In genomic region chr11:117619581-117619980, GRCm38 (mm10) we compare ENCODE assay signal across 17 mouse cellular contexts. TPM values are rescaled to one million over a fixed set of nuclear protein-coding genes. Genes with fewer than 3 reads are reported as not detected.
DNase-seq lines count a peak whose midpoint lies in the region; ATAC-seq and TF ChIP-seq lines count a peak whose summit lies in the region.
"Had no signal": no experiment of that assay in that cellular context is flagged by ENCODE, and none has a peak within 500 bp of the region (broad histone marks: within the 10 kb centered on the region; RNA-seq: fewer than 3 reads in every experiment).

No protein-coding gene starts in this region.

- ATAC-seq in midbrain, embryonic 16.5 days = no peak
- ATAC-seq in intestine, embryonic 15.5 days = peak; percentile 57; the same call in 1 of the 2 replicates
- ATAC-seq in limb, embryonic 14.5 days (ENCODE audit: low FRiP score, low read depth) = no peak
- peak; percentile 33; the same call in 1 of the 2 replicates for ATAC-seq in stomach, embryonic 16.5 days (ENCODE audit: insufficient read depth, low FRiP score)
- ATAC-seq: forebrain, embryonic 16.5 days; liver, embryonic 12.5 days had no signal

- no peaks in the 10 kb centered on the region for H3K9me3 ChIP-seq in midbrain, embryonic 10.5 days (replicated peaks)
- H3K9me3 ChIP-seq in midbrain, embryonic 16.5 days (replicated peaks; ENCODE audit: control insufficient read depth, low read length, poor library complexity, severe bottlenecking) = no peaks in the 10 kb centered on the region
- H3K9me3 ChIP-seq in intestine, embryonic 15.5 days = no peaks in the 10 kb centered on the region
- no peaks in the 10 kb centered on the region for H3K9me3 ChIP-seq in limb, embryonic 14.5 days (ENCODE audit: control insufficient read depth, low read length)
- no peaks in the 10 kb centered on the region for H3K9me3 ChIP-seq in stomach, embryonic 16.5 days (replicated peaks; ENCODE audit: control insufficient read depth, low read length)
- H3K9me3 ChIP-seq: liver, embryonic 12.5 days; lung, embryonic 15.5 days had no signal

- H3K4me1 ChIP-seq in midbrain, embryonic 10.5 days = peaks cover 42% of the 10 kb centered on the region
- H3K4me1 ChIP-seq in midbrain, embryonic 16.5 days (ENCODE audit: control insufficient read depth, insufficient read depth, low read length) = peaks cover 19% of the 10 kb centered on the region
- peaks cover 31% of the 10 kb centered on the region for H3K4me1 ChIP-seq in intestine, embryonic 15.5 days (replicated peaks)
- H3K4me1 ChIP-seq in limb, embryonic 14.5 days (ENCODE audit: control insufficient read depth, insufficient read depth, low read length) = peaks cover 37% of the 10 kb centered on the region
- peaks cover 23% of the 10 kb centered on the region for H3K4me1 ChIP-seq in stomach, embryonic 16.5 days (ENCODE audit: control insufficient read depth, insufficient read depth, low read length)

- TF ChIP-seq POLR2A in limb, embryonic 14.5 days (IDR thresholded peaks at IDR 0.05; ENCODE audit: borderline replicate concordance, extremely low read depth, insufficient read depth, insufficient read length) = no peak

- peaks cover 50% of the 10 kb centered on the region for H3K27me3 ChIP-seq in midbrain, embryonic 10.5 days (ENCODE audit: low read depth, poor library complexity, severe bottlenecking)
- no peaks in the 10 kb centered on the region for H3K27me3 ChIP-seq in midbrain, embryonic 16.5 days (ENCODE audit: control insufficient read depth, insufficient read depth, low read depth, low read length)
- peaks cover 18% of the 10 kb centered on the region; the same call in 1 of the 2 replicates for H3K27me3 ChIP-seq in intestine, embryonic 15.5 days (replicated peaks)
- peaks cover 6% of the 10 kb centered on the region; the same call in 1 of the 2 replicates for H3K27me3 ChIP-seq in limb, embryonic 14.5 days (ENCODE audit: control insufficient read depth, insufficient read depth, low read length)
- peaks cover 9% of the 10 kb centered on the region for H3K27me3 ChIP-seq in stomach, embryonic 16.5 days (ENCODE audit: control insufficient read depth, insufficient read depth, low read length)

- 0 out of 2 replicates have a peak overlapping the region, but pooled peaks have one; percentile 2 for H3K27ac ChIP-seq in midbrain, embryonic 10.5 days (replicated peaks)
- no peak overlapping the region for H3K27ac ChIP-seq in midbrain, embryonic 16.5 days (ENCODE audit: low read length)
- peak overlapping the region; percentile 46 for H3K27ac ChIP-seq in intestine, embryonic 15.5 days
- 0 out of 2 replicates have a peak overlapping the region, but pooled peaks have one; percentile 19 for H3K27ac ChIP-seq in limb, embryonic 14.5 days (replicated peaks; ENCODE audit: low read depth, low read length)
- peak overlapping the region; percentile 2; the same call in 1 of the 2 replicates for H3K27ac ChIP-seq in stomach, embryonic 16.5 days (ENCODE audit: low read length)
- H3K27ac ChIP-seq: left cerebral cortex, adult 2 months; liver, embryonic 12.5 days; lung, embryonic 15.5 days had no signal

- intact Hi-C loops in left cerebral cortex, postnatal 36 days (cut with DNase I) = no loop called here

- no peak for DNase-seq in midbrain, embryonic 10.5 days (ENCODE audit: low spot score)
- peak; percentile 43 for DNase-seq in limb, embryonic 14.5 days (ENCODE audit: low spot score)
- DNase-seq in layer of hippocampus, postnatal 10 days (ENCODE audit: low spot score in 2 of 2) = no peak
- DNase-seq in left cerebral cortex, postnatal 36 days (ENCODE audit: low spot score in 2 of 2) = no peak
- DNase-seq: adrenal gland, postnatal 25 days; cerebellum, adult 9-11 months; gastrocnemius, postnatal 10 days; heart, postnatal 14 days; kidney, adult 18-20 months had no signal

- 72% methylated on average over 10 of the region's 10 CpGs for WGBS in midbrain, embryonic 10.5 days
- 61% methylated on average over 10 of the region's 10 CpGs for WGBS in midbrain, embryonic 16.5 days
- 18% methylated on average over 10 of the region's 10 CpGs for WGBS in intestine, embryonic 15.5 days
- 20% methylated on average over 10 of the region's 10 CpGs for WGBS in limb, embryonic 14.5 days
- WGBS in stomach, embryonic 16.5 days = 33% methylated on average over 10 of the region's 10 CpGs

- no peak overlapping the region for H3K9ac ChIP-seq in midbrain, embryonic 16.5 days (ENCODE audit: low read depth, low read length)
- H3K9ac ChIP-seq in intestine, embryonic 15.5 days = no peak overlapping the region
- H3K9ac ChIP-seq in limb, embryonic 14.5 days (ENCODE audit: low read depth, low read length, severe bottlenecking) = no peak overlapping the region
- no peak overlapping the region for H3K9ac ChIP-seq in stomach, embryonic 16.5 days (ENCODE audit: low read length)
- H3K9ac ChIP-seq: liver, embryonic 12.5 days; lung, embryonic 15.5 days had no signal

- H3K4me2 ChIP-seq in midbrain, embryonic 16.5 days (ENCODE audit: low read length) = no peak overlapping the region
- H3K4me2 ChIP-seq in intestine, embryonic 15.5 days (replicated peaks) = no peak overlapping the region
- no peak overlapping the region for H3K4me2 ChIP-seq in limb, embryonic 14.5 days (replicated peaks; ENCODE audit: low read depth, low read length, severe bottlenecking)
- no peak overlapping the region for H3K4me2 ChIP-seq in stomach, embryonic 16.5 days (ENCODE audit: low read depth, low read length)
- H3K4me2 ChIP-seq: liver, embryonic 12.5 days; lung, embryonic 15.5 days had no signal

- no peak overlapping the region for H3K4me3 ChIP-seq in midbrain, embryonic 10.5 days
- no peak overlapping the region for H3K4me3 ChIP-seq in midbrain, embryonic 16.5 days (ENCODE audit: low read depth, low read length)
- H3K4me3 ChIP-seq in intestine, embryonic 15.5 days (replicated peaks) = no peak overlapping the region
- no peak overlapping the region for H3K4me3 ChIP-seq in limb, embryonic 14.5 days (replicated peaks; ENCODE audit: low read length)
- H3K4me3 ChIP-seq in stomach, embryonic 16.5 days (replicated peaks; ENCODE audit: low read length) = no peak overlapping the region
- H3K4me3 ChIP-seq: erythroblast, embryonic 14.5 days; left cerebral cortex, adult 2 months; liver, embryonic 12.5 days; lung, embryonic 15.5 days had no signal

- no peaks in the 10 kb centered on the region for H3K36me3 ChIP-seq in midbrain, embryonic 10.5 days
- no peaks in the 10 kb centered on the region for H3K36me3 ChIP-seq in midbrain, embryonic 16.5 days (ENCODE audit: control insufficient read depth, insufficient read depth, low read length)
- H3K36me3 ChIP-seq in intestine, embryonic 15.5 days = no peaks in the 10 kb centered on the region
- no peaks in the 10 kb centered on the region for H3K36me3 ChIP-seq in limb, embryonic 14.5 days (ENCODE audit: control insufficient read depth, insufficient read depth, low read length)
- H3K36me3 ChIP-seq in stomach, embryonic 16.5 days (ENCODE audit: control insufficient read depth, insufficient read depth, low read length) = no peaks in the 10 kb centered on the region
- H3K36me3 ChIP-seq: liver, embryonic 12.5 days; lung, embryonic 15.5 days had no signal

RNA-seq across cellular contexts. Expression of gene Tnrc6c, which starts 34.5 kb away (rescaled TPM):
- polyA plus RNA-seq in midbrain, embryonic 10.5 days (2016; fragmentation: Nextera tagmentation; extraction: Ambion mirVana) = 9.4 and 12.4 TPM in 2 replicates
- 28.1 and 31.6 TPM in 2 replicates for polyA plus RNA-seq in midbrain, embryonic 16.5 days (2015; fragmentation: Nextera tagmentation; extraction: Ambion mirVana)
- 9.6 TPM in 2 replicates for polyA plus RNA-seq in intestine, embryonic 15.5 days (2015; fragmentation: Nextera tagmentation; extraction: Ambion mirVana)
- 34.7 and 43.7 TPM in 2 replicates for polyA plus RNA-seq in limb, embryonic 14.5 days (2012; rRNA removed)
- polyA plus RNA-seq in limb, embryonic 14.5 days (2014; fragmentation: Nextera tagmentation; extraction: Ambion mirVana) = 18.1 and 21.1 TPM in 2 replicates
- polyA plus RNA-seq in stomach, embryonic 16.5 days (2015; fragmentation: Nextera tagmentation; extraction: Ambion mirVana) = 10.2 and 10.5 TPM in 2 replicates
- 10 to 100 TPM; 70.1 to 70.4 TPM for total RNA-seq in layer of hippocampus, postnatal 10 days (2021)
- 10 to 100 TPM; 47.7 to 65.3 TPM for total RNA-seq in left cerebral cortex, postnatal 36 days (2021)

Comparison
In these comparisons a context has a peak if more than half of its experiments do, and no peak if none do; other contexts are left out.
1. ATAC-seq: peak in intestine, embryonic 15.5 days (single experiment) and stomach, embryonic 16.5 days (single experiment); none in midbrain, embryonic 16.5 days (single experiment) and limb, embryonic 14.5 days (single experiment).